Mouse (Mus musculus) ES-E14 (cell line): ENCODE results near the gene Gpc6.

Experiments used
- HCFC1 ChIP-seq: IDR thresholded peaks from 2 replicates; pipeline ENCODE4 v1.6.1; 2012; ENCODE audit warnings: low read length, inconsistent platforms, borderline replicate concordance; ENCODE audit not compliant: insufficient read depth
- MAFK ChIP-seq: IDR thresholded peaks from 2 replicates; pipeline ENCODE4 v1.6.1; 2014; ENCODE audit warnings: mild to moderate bottlenecking, low read depth, low read length, inconsistent platforms; ENCODE audit not compliant: insufficient read depth
- ZC3H11A ChIP-seq: IDR thresholded peaks from 2 replicates; pipeline ENCODE4 v1.6.1; 2012; ENCODE audit warnings: low read depth, mild to moderate bottlenecking, inconsistent platforms, low read length, borderline replicate concordance

- TF ChIP-seq HCFC1 (no peak), ZC3H11A (no peak), MAFK (no peak)
Observed at GRCm38 (mm10) chr14:117499354-117499753, 574.2 kb downstream of the Gpc6 start.
